ENCODE assay signal across 8 mouse cellular contexts in genomic region chr11:61504713-61505257, GRCm38 (mm10). TPM values are rescaled to one million over a fixed set of nuclear protein-coding genes. Genes with fewer than 3 reads are reported as not detected.
A peak's percentile ranks its signal among the peaks of the same experiment; 100 is the strongest.
DNase-seq lines count a peak whose midpoint lies in the region; ATAC-seq and TF ChIP-seq lines count a peak whose summit lies in the region.

B9d1 (plus strand) TSS chr11:61505144.

- H3K27me3 ChIP-seq in hindbrain, embryonic 10.5 days (ENCODE audit: insufficient read depth, poor library complexity, severe bottlenecking): no peaks in the 10 kb centered on the region
- no peaks in the 10 kb centered on the region for H3K27me3 ChIP-seq in lung, postnatal 0 days (replicated peaks; ENCODE audit: insufficient read depth, low read length)

- H3K4me2 ChIP-seq in lung, postnatal 0 days (replicated peaks; ENCODE audit: low read depth, low read length): peak within 1 kb of the TSS; percentile 55

- no peak for TF ChIP-seq EP300 in lung, postnatal 0 days (IDR thresholded peaks at IDR 0.05)

- WGBS in hindbrain, embryonic 10.5 days: under 1% methylated on average over 39 of the region's 39 CpGs
- under 1% methylated on average over 39 of the region's 39 CpGs for WGBS in lung, postnatal 0 days

- no peaks in the 10 kb centered on the region for H3K9me3 ChIP-seq in hindbrain, embryonic 10.5 days
- no peaks in the 10 kb centered on the region for H3K9me3 ChIP-seq in lung, postnatal 0 days (ENCODE audit: low read length)

- ATAC-seq in frontal cortex, adult (ENCODE audit: low TSS enrichment): peak; percentile 83
- peak; percentile 92 for ATAC-seq in lung, postnatal 0 days

- TF ChIP-seq CTCF in lung, postnatal 0 days (IDR thresholded peaks at IDR 0.05): peak; percentile 99

- H3K36me3 ChIP-seq in hindbrain, embryonic 10.5 days: peaks cover 12% of the 10 kb centered on the region
- no peaks in the 10 kb centered on the region for H3K36me3 ChIP-seq in lung, postnatal 0 days (ENCODE audit: insufficient read depth, low read length)

- H3K4me3 ChIP-seq in hindbrain, embryonic 10.5 days: peak within 1 kb of the TSS; percentile 80
- H3K4me3 ChIP-seq in lung, postnatal 0 days (ENCODE audit: low read depth, low read length): peak within 1 kb of the TSS; percentile 59

- H3K9ac ChIP-seq in lung, postnatal 0 days (replicated peaks; ENCODE audit: low read depth): 0 out of 2 replicates have a peak within 1 kb of the TSS, but pooled peaks have one; percentile 29

- peak; percentile 98 for DNase-seq in MN1 (ENCODE audit: low spot score)
- peak; percentile 99 for DNase-seq in cerebellum, adult 9-10 months
- DNase-seq in hindbrain, embryonic 10.5 days (ENCODE audit: low spot score): peak; percentile 95
- DNase-seq in layer of hippocampus, adult 9-11 months: peak; percentile 96
- DNase-seq in lung, postnatal 0 days (ENCODE audit: low spot score): peak; percentile 96
- DNase-seq in ovary, postnatal 14 days (ENCODE audit: low spot score): peak; percentile 97
- peak; percentile 94 for DNase-seq in thymus, postnatal 14 days

- H3K27ac ChIP-seq in hindbrain, embryonic 10.5 days: peak within 1 kb of the TSS; percentile 93
- H3K27ac ChIP-seq in lung, postnatal 0 days (ENCODE audit: low read length): no peak within 1 kb of the TSS

- peaks cover 23% of the 10 kb centered on the region for H3K4me1 ChIP-seq in hindbrain, embryonic 10.5 days (replicated peaks)
- H3K4me1 ChIP-seq in lung, postnatal 0 days (ENCODE audit: insufficient read depth, low read depth, low read length): 0 out of 2 replicates have a peak, but pooled peaks cover 2% of the 10 kb centered on the region

RNA-seq across cellular contexts. Expression of gene B9d1, which starts in this region (rescaled TPM):
- polyA plus RNA-seq in hindbrain, embryonic 10.5 days (2016; fragmentation: Nextera tagmentation; extraction: Ambion mirVana): 51.9 and 54.7 TPM in 2 replicates
- polyA plus RNA-seq in lung, postnatal 0 days (2015; fragmentation: Nextera tagmentation; extraction: Ambion mirVana): 16.8 and 17.1 TPM in 2 replicates
